Mouse (Mus musculus): ENCODE results near the gene Acss2. TPM values are rescaled to one million over a fixed set of nuclear protein-coding genes. Genes with fewer than 3 reads are reported as not detected.

The Acss2 gene
- polyA plus RNA-seq, 1 experiment = 98.5 TPM

GRCm38 (mm10) chr2:155504440-155505355 is 13.1 kb upstream of the Acss2 start:
- DNase-seq = peak in 1 of 2 experiments; percentile 46
- Histone ChIP-seq H3K27me3 (ENCODE audit: control insufficient read depth, insufficient read depth, low read length) (no peaks in the 10 kb centered on the region), H3K27ac (ENCODE audit: insufficient read depth, low read length) (no peak overlapping the region), H3K4me1 (ENCODE audit: control insufficient read depth, insufficient read depth, low read length) (peaks cover 8% of the 10 kb centered on the region), H3K4me3 (replicated peaks; ENCODE audit: insufficient read depth, low read depth, low read length) (no peak overlapping the region)
- 48% methylated on average over 13 of the region's 13 CpGs for WGBS
- no peak for TF ChIP-seq CTCF (IDR thresholded peaks at IDR 0.05; ENCODE audit: borderline replicate concordance, insufficient read depth, low read depth, low read length)
- TF ChIP-seq POLR2A (IDR thresholded peaks at IDR 0.05; ENCODE audit: borderline replicate concordance, insufficient read depth, low read length) = no peak

DNA sequence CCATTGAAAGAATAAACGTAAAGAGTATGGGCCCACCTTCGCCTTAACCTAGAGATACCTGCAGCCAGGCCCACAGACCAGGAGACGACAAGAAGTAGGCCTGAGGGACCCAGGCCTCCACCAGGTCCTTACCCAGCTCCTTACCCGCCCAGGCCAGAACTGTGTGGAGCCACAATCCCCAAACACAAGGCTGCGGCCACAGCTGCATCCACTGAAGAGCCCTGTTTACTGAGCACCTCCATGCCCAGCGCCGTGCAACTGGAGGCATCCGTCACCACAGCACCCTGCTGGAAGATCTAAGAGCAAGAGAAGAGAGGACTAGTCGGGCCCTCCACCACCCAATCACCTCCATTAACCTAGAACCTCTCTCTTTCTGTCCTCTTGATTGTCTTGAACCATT is 11.9 kb upstream of the Acss2 start:
- Histone ChIP-seq H3K4me1 (ENCODE audit: control insufficient read depth, insufficient read depth, low read length) (peaks cover 8% of the 10 kb centered on the region), H3K27ac (ENCODE audit: insufficient read depth, low read length) (no peak overlapping the region), H3K4me3 (replicated peaks; ENCODE audit: insufficient read depth, low read depth, low read length) (no peak overlapping the region), H3K27me3 (ENCODE audit: control insufficient read depth, insufficient read depth, low read length) (no peaks in the 10 kb centered on the region)
- DNase-seq = no peak
- WGBS = 94% methylated on average over 9 of the region's 9 CpGs
- TF ChIP-seq CTCF (IDR thresholded peaks at IDR 0.05; ENCODE audit: borderline replicate concordance, insufficient read depth, low read depth, low read length) (no peak), POLR2A (IDR thresholded peaks at IDR 0.05; ENCODE audit: borderline replicate concordance, insufficient read depth, low read length) (no peak)

DNA sequence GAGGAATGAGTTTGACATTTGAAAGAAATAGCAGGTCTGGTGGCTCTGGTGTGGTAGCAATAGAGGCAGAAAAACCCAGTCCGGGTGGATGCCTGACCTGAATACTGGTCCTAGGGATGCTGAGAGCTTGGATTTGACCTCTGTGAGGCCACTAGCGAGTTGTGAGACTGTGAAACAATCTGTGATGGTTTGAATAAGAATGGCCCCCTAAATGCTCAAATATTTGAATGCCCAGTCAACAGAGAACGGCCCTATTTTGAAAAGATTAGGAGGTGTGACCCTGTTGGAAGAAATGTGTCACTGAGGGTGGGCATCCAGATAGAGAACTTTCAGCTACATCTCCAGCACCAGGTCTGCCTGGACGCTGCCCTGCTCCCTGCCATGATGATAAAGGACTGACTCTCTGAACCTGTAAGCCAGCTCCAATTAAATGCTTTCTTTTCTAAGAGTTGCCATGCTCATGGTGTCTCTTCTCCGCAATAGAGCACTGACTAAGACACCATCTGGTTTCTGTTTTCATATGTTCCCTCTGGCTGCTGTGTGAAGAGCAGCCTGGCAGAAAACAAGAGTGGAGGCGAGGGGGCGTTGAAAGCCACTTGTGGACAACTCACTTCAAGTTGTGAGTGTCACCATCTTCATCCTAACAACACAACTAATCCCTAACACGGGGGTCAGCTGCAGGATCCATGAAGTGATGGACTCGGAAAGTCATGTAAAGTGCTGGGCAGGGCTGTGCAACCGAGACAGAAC is 9.9 kb upstream of the Acss2 start:
- Histone ChIP-seq H3K27me3 (ENCODE audit: control insufficient read depth, insufficient read depth, low read length) (no peaks in the 10 kb centered on the region), H3K27ac (ENCODE audit: insufficient read depth, low read length) (no peak overlapping the region), H3K4me3 (replicated peaks; ENCODE audit: insufficient read depth, low read depth, low read length) (no peak overlapping the region), H3K4me1 (ENCODE audit: control insufficient read depth, insufficient read depth, low read length) (peaks cover 8% of the 10 kb centered on the region)
- TF ChIP-seq CTCF (IDR thresholded peaks at IDR 0.05; ENCODE audit: borderline replicate concordance, insufficient read depth, low read depth, low read length) = no peak
- TF ChIP-seq POLR2A (IDR thresholded peaks at IDR 0.05; ENCODE audit: borderline replicate concordance, insufficient read depth, low read length) = no peak
- no peak for DNase-seq
- WGBS = 64% methylated on average over 10 of the region's 10 CpGs

GRCm38 (mm10) chr2:155512479-155512878 is 5.3 kb upstream of the Acss2 start:
- peak overlapping the region; percentile 29 for H3K4me3 ChIP-seq (replicated peaks; ENCODE audit: insufficient read depth, low read depth, low read length)
- TF ChIP-seq POLR2A (IDR thresholded peaks at IDR 0.05; ENCODE audit: borderline replicate concordance, insufficient read depth, low read length) = no peak
- TF ChIP-seq CTCF (IDR thresholded peaks at IDR 0.05; ENCODE audit: borderline replicate concordance, insufficient read depth, low read depth, low read length) = peak; percentile 89
- 31% methylated on average over 4 of the region's 4 CpGs for WGBS
- H3K27ac ChIP-seq (ENCODE audit: insufficient read depth, low read length) = no peak overlapping the region
- H3K4me1 ChIP-seq (ENCODE audit: control insufficient read depth, insufficient read depth, low read length) = peaks cover 8% of the 10 kb centered on the region
- peak; percentile 79 to 86 for DNase-seq
- no peaks in the 10 kb centered on the region for H3K27me3 ChIP-seq (ENCODE audit: control insufficient read depth, insufficient read depth, low read length)

- TF ChIP-seq CTCF (IDR thresholded peaks at IDR 0.05; ENCODE audit: borderline replicate concordance, insufficient read depth, low read depth, low read length) (no peak), POLR2A (IDR thresholded peaks at IDR 0.05; ENCODE audit: borderline replicate concordance, insufficient read depth, low read length) (peak; percentile 16; the same call in 1 of the 2 replicates)
- Histone ChIP-seq H3K4me1 (ENCODE audit: control insufficient read depth, insufficient read depth, low read length) (no peaks in the 10 kb centered on the region; the same call in none of the 2 replicates), H3K4me3 (replicated peaks; ENCODE audit: insufficient read depth, low read depth, low read length) (peak overlapping the region; percentile 93), H3K27me3 (ENCODE audit: control insufficient read depth, insufficient read depth, low read length) (no peaks in the 10 kb centered on the region), H3K27ac (ENCODE audit: insufficient read depth, low read length) (peak overlapping the region; percentile 98)
- DNase-seq = peak; percentile 52 to 61
- WGBS = 14% methylated on average over 5 of the region's 5 CpGs
Observed at GRCm38 (mm10) chr2:155513543-155513942, 4.2 kb upstream of the Acss2 start.

DNA sequence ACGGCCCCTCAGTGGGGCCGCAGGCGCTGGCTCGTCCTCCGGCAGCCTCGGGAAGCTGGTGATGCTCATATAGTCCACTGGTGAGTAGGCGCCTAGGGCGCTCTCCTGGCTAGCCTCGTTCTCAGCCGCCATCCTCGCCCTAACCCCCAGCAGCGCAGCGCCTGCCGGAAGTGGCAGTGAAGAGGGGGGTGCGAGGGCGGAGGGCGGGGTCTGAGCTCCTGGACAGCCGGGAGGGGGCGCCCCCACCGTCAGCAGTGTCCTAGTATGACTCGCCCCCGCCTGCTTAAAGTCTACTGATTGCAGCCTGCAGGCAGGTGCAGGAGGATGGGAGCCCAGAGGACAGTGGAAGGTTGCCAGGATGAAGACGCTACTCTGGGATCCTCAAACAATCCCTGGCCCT is 3.1 kb upstream of the Acss2 start:
- H3K27me3 ChIP-seq (ENCODE audit: control insufficient read depth, insufficient read depth, low read length) = no peaks in the 10 kb centered on the region
- H3K4me1 ChIP-seq (ENCODE audit: control insufficient read depth, insufficient read depth, low read length) = no peaks in the 10 kb centered on the region; the same call in none of the 2 replicates
- peak overlapping the region; percentile 98 for H3K27ac ChIP-seq (ENCODE audit: insufficient read depth, low read length)
- peak; percentile 91 to 92 for DNase-seq
- TF ChIP-seq CTCF (IDR thresholded peaks at IDR 0.05; ENCODE audit: borderline replicate concordance, insufficient read depth, low read depth, low read length) (no peak), POLR2A (IDR thresholded peaks at IDR 0.05; ENCODE audit: borderline replicate concordance, insufficient read depth, low read length) (peak; percentile 68)
- peak overlapping the region; percentile 93 for H3K4me3 ChIP-seq (replicated peaks; ENCODE audit: insufficient read depth, low read depth, low read length)
- WGBS = 1% methylated on average over 23 of the region's 23 CpGs

DNA sequence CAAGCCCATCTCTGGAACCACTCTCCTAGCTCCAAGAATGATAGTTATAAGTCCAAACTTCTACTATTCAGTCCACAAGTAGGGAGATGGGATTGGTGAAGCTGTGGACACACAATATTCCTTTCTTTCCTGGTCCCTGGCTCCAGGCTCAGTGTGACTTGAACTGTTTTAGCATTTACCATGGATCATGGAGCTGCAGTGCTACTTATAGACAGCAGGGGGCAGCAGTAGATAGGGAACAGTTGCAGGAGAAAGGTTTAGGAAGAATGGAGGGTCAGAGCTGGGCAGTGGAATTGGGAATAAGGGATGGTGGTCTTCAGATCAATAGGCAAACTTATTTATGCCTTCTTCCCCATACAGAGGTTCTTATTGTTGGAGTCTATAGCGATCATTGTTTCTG is 1.8 kb upstream of the Acss2 start:
- Histone ChIP-seq H3K27me3 (ENCODE audit: control insufficient read depth, insufficient read depth, low read length) (no peaks in the 10 kb centered on the region), H3K4me1 (ENCODE audit: control insufficient read depth, insufficient read depth, low read length) (no peaks in the 10 kb centered on the region; the same call in none of the 2 replicates), H3K4me3 (replicated peaks; ENCODE audit: insufficient read depth, low read depth, low read length) (no peak overlapping the region), H3K27ac (ENCODE audit: insufficient read depth, low read length) (no peak overlapping the region)
- peak; percentile 82 to 85 for DNase-seq
- 6% methylated on average over 1 of the region's 1 CpGs for WGBS
- peak; percentile 85 for TF ChIP-seq CTCF (IDR thresholded peaks at IDR 0.05; ENCODE audit: borderline replicate concordance, insufficient read depth, low read depth, low read length)
- no peak for TF ChIP-seq POLR2A (IDR thresholded peaks at IDR 0.05; ENCODE audit: borderline replicate concordance, insufficient read depth, low read length)

Measured in cerebellum, adult 2 months (tissue).